ENCODE assay signal across 8 mouse cellular contexts in the genomic region with DNA sequence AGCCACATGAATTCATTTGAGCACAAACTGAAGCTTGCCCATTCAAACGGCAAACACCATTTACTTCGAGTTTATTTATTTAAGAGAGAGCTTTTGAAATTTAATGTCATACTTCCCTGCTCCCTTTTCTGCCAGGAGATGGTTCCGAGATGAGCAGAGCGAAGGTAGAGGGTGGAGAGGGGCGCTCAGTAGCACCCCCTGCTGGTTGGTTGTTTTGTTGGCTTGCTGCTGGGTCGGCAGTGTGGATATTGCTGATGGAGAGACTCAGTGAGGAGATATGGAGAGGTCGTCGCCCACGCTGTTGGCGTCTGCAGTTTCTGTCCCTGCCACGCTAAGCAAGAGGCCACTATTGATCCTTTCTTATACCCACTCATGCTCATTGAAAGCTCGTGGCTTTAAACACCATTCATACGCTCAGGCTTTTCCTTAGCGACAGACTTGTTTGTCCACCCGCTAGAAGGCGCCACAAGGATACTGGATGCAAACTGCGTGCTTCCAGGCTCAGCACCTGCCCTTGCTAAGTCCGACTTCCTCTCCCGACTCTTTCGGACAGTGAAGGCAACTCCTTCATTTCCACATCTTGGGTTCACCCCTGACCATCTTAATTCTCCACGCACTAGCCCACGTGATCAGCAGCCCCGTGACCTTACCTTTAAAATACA.
DNase-seq lines count a peak whose midpoint lies in the region; ATAC-seq and TF ChIP-seq lines count a peak whose summit lies in the region.

No protein-coding gene starts in this region.

- H3K27ac ChIP-seq in hindbrain, postnatal 0 days = no peak overlapping the region
- no peak overlapping the region for H3K27ac ChIP-seq in left cerebral cortex, adult 2 months
- no peak overlapping the region for H3K27ac ChIP-seq in macrophage

- H3K4me1 ChIP-seq in hindbrain, postnatal 0 days (ENCODE audit: insufficient read depth, low read length) = peaks cover 6% of the 10 kb centered on the region

- H3K27me3 ChIP-seq in hindbrain, postnatal 0 days (ENCODE audit: insufficient read depth, low read length) = no peaks in the 10 kb centered on the region

- peak overlapping the region; percentile 24 for H3K4me3 ChIP-seq in hindbrain, postnatal 0 days (ENCODE audit: low read length)
- H3K4me3 ChIP-seq in left cerebral cortex, adult 2 months = peak overlapping the region; percentile 26
- H3K4me3 ChIP-seq in macrophage (ENCODE audit: inconsistent target) = peak overlapping the region; percentile 7; the same call in 1 of the 2 replicates

- no peaks in the 10 kb centered on the region for H3K79me2 ChIP-seq in macrophage (ENCODE audit: inconsistent target)

- TF ChIP-seq CTCF in hindbrain, postnatal 0 days (IDR thresholded peaks at IDR 0.05; ENCODE audit: low read depth) = peak; percentile 89
- TF ChIP-seq CTCF in left cerebral cortex, adult 2 months (IDR thresholded peaks at IDR 0.05) = peak; percentile 81

- no peaks in the 10 kb centered on the region for H3K9me3 ChIP-seq in hindbrain, postnatal 0 days (ENCODE audit: low read length)

- peak; percentile 87 for ATAC-seq in hindbrain, postnatal 0 days

- H3K9ac ChIP-seq in hindbrain, postnatal 0 days (replicated peaks; ENCODE audit: low read length) = peak overlapping the region; percentile 30; the same call in 1 of the 2 replicates

- H3K4me2 ChIP-seq in hindbrain, postnatal 0 days (ENCODE audit: low read depth, low read length) = peak overlapping the region; percentile 56

- intact Hi-C loops in left cerebral cortex, adult 2 months (cut with DNase I) = no loop called here

- no peaks in the 10 kb centered on the region for H3K36me3 ChIP-seq in hindbrain, postnatal 0 days (ENCODE audit: insufficient read depth, low read length)
- no peaks in the 10 kb centered on the region for H3K36me3 ChIP-seq in macrophage (ENCODE audit: inconsistent target)

- DNase-seq in ZHBTc4 (ENCODE audit: low read depth, low spot score) = peak; percentile 89
- DNase-seq in cerebellum, postnatal 4 days (ENCODE audit: low spot score in 2 of 2) = peak; percentile 54 to 85
- peak; percentile 65 for DNase-seq in gastrocnemius, adult 18-20 months (ENCODE audit: low spot score)
- peak; percentile 83 for DNase-seq in hindbrain, postnatal 0 days (ENCODE audit: low spot score)
- DNase-seq in left cerebral cortex, adult 2 months (ENCODE audit: extremely low spot score in 1 of 2, low spot score in 2 of 2) = peak; percentile 62 to 76
- DNase-seq in right cerebral cortex, adult 18-20 months = peak; percentile 55
- peak; percentile 28 for DNase-seq in urinary bladder, postnatal 10 days (ENCODE audit: low spot score)

- WGBS in hindbrain, postnatal 0 days = 6% methylated on average over 23 of the region's 23 CpGs
- WGBS in macrophage (ENCODE audit: missing documents) = 12% methylated on average over 23 of the region's 23 CpGs

Comparison
In these comparisons a context has a peak if more than half of its experiments do, and no peak if none do; other contexts are left out.
1. DNase-seq: peak in every context shown above with its lines; median percentile 89 in ZHBTc4; 83 in hindbrain, postnatal 0 days; 70 in cerebellum, postnatal 4 days; 69 in left cerebral cortex, adult 2 months; 65 in gastrocnemius, adult 18-20 months; 55 in right cerebral cortex, adult 18-20 months; 28 in urinary bladder, postnatal 10 days.